Mouse (Mus musculus): ENCODE measurements around the gene Prlr.

Gene Prlr

GRCm38 (mm10) chr15:10338606-10339005 lies 161.6 kb downstream of the Prlr start:
- DNase-seq: no peak

GRCm38 (mm10) chr15:10347044-10347443 lies 170.0 kb downstream of the Prlr start:
- no peak for DNase-seq

GRCm38 (mm10) chr15:10358039-10358948 lies 181.3 kb downstream of the Prlr start, which contains the start of gene Agxt2:
Gene Agxt2 (plus strand): TSS chr15:10358532.
- peak; percentile 72 to 76 for DNase-seq

GRCm38 (mm10) chr15:10366331-10366730 lies 189.3 kb downstream of the Prlr start:
- no peak for DNase-seq

GRCm38 (mm10) chr15:10375404-10375803 lies 198.4 kb downstream of the Prlr start:
- no peak for DNase-seq

- DNase-seq: no peak
Measured at GRCm38 (mm10) chr15:10378338-10378959, 201.4 kb downstream of the Prlr start.

GRCm38 (mm10) chr15:10379757-10380458 lies 202.9 kb downstream of the Prlr start:
- no peak for DNase-seq

GRCm38 (mm10) chr15:10387263-10387662 lies 210.2 kb downstream of the Prlr start:
- DNase-seq: no peak

Measured in kidney, adult 8-10 months (tissue).